Comparison of ENCODE assay signal across 8 mouse cellular contexts in the genomic region with DNA sequence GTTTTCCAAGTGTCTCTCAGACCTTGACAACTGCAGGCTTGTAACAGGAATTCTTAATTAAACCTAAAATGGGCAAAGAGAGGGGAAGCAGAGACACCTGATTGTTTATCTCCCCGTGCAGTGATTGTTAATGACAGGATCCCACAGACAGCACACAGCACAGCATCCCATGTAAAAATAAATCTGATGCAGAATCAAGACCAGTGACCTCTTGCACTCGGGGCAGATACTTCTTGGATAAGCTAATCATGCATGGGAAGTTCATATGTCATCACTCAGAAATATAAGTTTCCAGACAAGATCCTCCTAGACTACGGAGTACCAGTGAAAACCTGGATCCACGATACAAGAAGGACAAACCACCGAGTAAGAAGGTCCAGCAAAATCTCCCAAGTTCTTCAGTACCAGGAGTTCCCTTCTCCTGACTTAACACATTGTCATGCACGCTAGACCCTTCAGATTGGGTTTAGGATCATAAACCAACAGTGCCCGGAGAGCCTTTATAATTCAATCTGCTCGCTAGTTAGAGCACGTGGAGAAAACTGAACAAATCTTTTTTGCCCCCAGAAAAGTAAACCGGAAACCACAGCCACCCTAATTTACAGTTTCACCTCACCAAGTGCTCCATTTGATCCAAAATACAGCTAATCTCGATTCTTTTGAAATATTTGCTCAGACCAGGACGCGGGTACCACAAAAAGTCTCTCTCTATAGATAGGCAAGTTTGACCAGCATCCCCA. TPM values are rescaled to one million over a fixed set of nuclear protein-coding genes. Genes with fewer than 3 reads are reported as not detected.
A peak's percentile ranks its signal among the peaks of the same experiment; 100 is the strongest.
DNase-seq lines count a peak whose midpoint lies in the region; ATAC-seq and TF ChIP-seq lines count a peak whose summit lies in the region.
"Had no signal": no experiment of that assay in that cellular context is flagged by ENCODE, and none has a peak within 500 bp of the region (broad histone marks: within the 10 kb centered on the region; RNA-seq: fewer than 3 reads in every experiment).

No protein-coding gene starts in this region.

- no peak for TF ChIP-seq EP300 in lung, postnatal 0 days (IDR thresholded peaks at IDR 0.05)

- H3K9ac ChIP-seq in lung, postnatal 0 days (replicated peaks; ENCODE audit: low read depth): peak overlapping the region; percentile 48
- H3K9ac ChIP-seq in forebrain, embryonic 15.5 days (replicated peaks): no peak overlapping the region
- peak overlapping the region; percentile 56 for H3K9ac ChIP-seq in limb, embryonic 15.5 days
- peak overlapping the region; percentile 63 for H3K9ac ChIP-seq in stomach, embryonic 16.5 days (ENCODE audit: low read length)

- H3K36me3 ChIP-seq in lung, postnatal 0 days (ENCODE audit: insufficient read depth, low read length): no peaks in the 10 kb centered on the region
- H3K36me3 ChIP-seq in forebrain, embryonic 15.5 days: no peaks in the 10 kb centered on the region
- H3K36me3 ChIP-seq in limb, embryonic 15.5 days: no peaks in the 10 kb centered on the region
- no peaks in the 10 kb centered on the region for H3K36me3 ChIP-seq in stomach, embryonic 16.5 days (ENCODE audit: control insufficient read depth, insufficient read depth, low read length)

- TF ChIP-seq CTCF in lung, postnatal 0 days (IDR thresholded peaks at IDR 0.05): no peak

- peaks cover 6% of the 10 kb centered on the region; the same call in 1 of the 2 replicates for H3K4me1 ChIP-seq in lung, postnatal 0 days (ENCODE audit: insufficient read depth, low read depth, low read length)
- H3K4me1 ChIP-seq in forebrain, embryonic 15.5 days: peaks cover 36% of the 10 kb centered on the region
- H3K4me1 ChIP-seq in limb, embryonic 15.5 days: peaks cover 21% of the 10 kb centered on the region
- peaks cover 7% of the 10 kb centered on the region; the same call in 1 of the 2 replicates for H3K4me1 ChIP-seq in stomach, embryonic 16.5 days (ENCODE audit: control insufficient read depth, insufficient read depth, low read length)

- DNase-seq in lung, postnatal 0 days (ENCODE audit: low spot score): no peak
- no peak for DNase-seq in lung, postnatal 10 days
- DNase-seq in MN1 (ENCODE audit: low spot score): no peak
- DNase-seq in adrenal gland, postnatal 25 days: no peak

- H3K4me3 ChIP-seq in lung, postnatal 0 days (ENCODE audit: low read depth, low read length): peak overlapping the region; percentile 53
- H3K4me3 ChIP-seq in forebrain, embryonic 15.5 days: peak overlapping the region; percentile 54
- H3K4me3 ChIP-seq in limb, embryonic 15.5 days: peak overlapping the region; percentile 55
- H3K4me3 ChIP-seq in stomach, embryonic 16.5 days (replicated peaks; ENCODE audit: low read length): peak overlapping the region; percentile 60

- ATAC-seq in lung, postnatal 0 days: no peak
- no peak for ATAC-seq in forebrain, embryonic 15.5 days (replicated peaks)
- no peak for ATAC-seq in limb, embryonic 15.5 days (ENCODE audit: insufficient number of reproducible peaks, low FRiP score, low TSS enrichment, low read depth)
- ATAC-seq in stomach, embryonic 16.5 days (ENCODE audit: insufficient read depth, low FRiP score): no peak

- peak overlapping the region; percentile 73 for H3K27ac ChIP-seq in lung, postnatal 0 days (ENCODE audit: low read length)
- no peak overlapping the region for H3K27ac ChIP-seq in forebrain, embryonic 15.5 days (replicated peaks)
- peak overlapping the region; percentile 9; the same call in 1 of the 2 replicates for H3K27ac ChIP-seq in limb, embryonic 15.5 days
- no peak overlapping the region for H3K27ac ChIP-seq in stomach, embryonic 16.5 days (ENCODE audit: low read length)
- H3K27ac ChIP-seq: macrophage had no signal

- 11% methylated on average over 13 of the region's 13 CpGs for WGBS in lung, postnatal 0 days
- WGBS in forebrain, embryonic 15.5 days: 3% methylated on average over 13 of the region's 13 CpGs
- WGBS in limb, embryonic 15.5 days: 14% methylated on average over 13 of the region's 13 CpGs
- 9% methylated on average over 13 of the region's 13 CpGs for WGBS in stomach, embryonic 16.5 days

- H3K4me2 ChIP-seq in lung, postnatal 0 days (replicated peaks; ENCODE audit: low read depth, low read length): peak overlapping the region; percentile 80
- peak overlapping the region; percentile 98 for H3K4me2 ChIP-seq in forebrain, embryonic 15.5 days (replicated peaks)
- peak overlapping the region; percentile 89 for H3K4me2 ChIP-seq in limb, embryonic 15.5 days
- H3K4me2 ChIP-seq in stomach, embryonic 16.5 days (ENCODE audit: low read depth, low read length): peak overlapping the region; percentile 79

- 0 out of 2 replicates have a peak, but pooled peaks cover 5% of the 10 kb centered on the region for H3K27me3 ChIP-seq in lung, postnatal 0 days (replicated peaks; ENCODE audit: insufficient read depth, low read length)
- H3K27me3 ChIP-seq in forebrain, embryonic 15.5 days: peaks cover 27% of the 10 kb centered on the region; the same call in 1 of the 2 replicates
- H3K27me3 ChIP-seq in limb, embryonic 15.5 days: peaks cover 27% of the 10 kb centered on the region
- H3K27me3 ChIP-seq in stomach, embryonic 16.5 days (ENCODE audit: control insufficient read depth, insufficient read depth, low read length): peaks cover 9% of the 10 kb centered on the region

- H3K9me3 ChIP-seq in lung, postnatal 0 days (ENCODE audit: low read length): no peaks in the 10 kb centered on the region
- H3K9me3 ChIP-seq in forebrain, embryonic 15.5 days: no peaks in the 10 kb centered on the region
- no peaks in the 10 kb centered on the region for H3K9me3 ChIP-seq in limb, embryonic 15.5 days
- H3K9me3 ChIP-seq in stomach, embryonic 16.5 days (replicated peaks; ENCODE audit: control insufficient read depth, low read length): no peaks in the 10 kb centered on the region

RNA-seq across cellular contexts. Expression of gene Hhip, which starts 1.3 kb away (rescaled TPM):
- polyA plus RNA-seq in lung, postnatal 0 days (2015; fragmentation: Nextera tagmentation; extraction: Ambion mirVana): 46.8 and 48.8 TPM in 2 replicates
- polyA plus RNA-seq in forebrain, embryonic 15.5 days (2015; fragmentation: Nextera tagmentation; extraction: Ambion mirVana): 0.65 and 0.93 TPM in 2 replicates
- 13.2 and 13.6 TPM in 2 replicates for polyA plus RNA-seq in limb, embryonic 15.5 days (2015; fragmentation: Nextera tagmentation; extraction: Ambion mirVana)
- 15.2 and 16.7 TPM in 2 replicates for polyA plus RNA-seq in stomach, embryonic 16.5 days (2015; fragmentation: Nextera tagmentation; extraction: Ambion mirVana)
- 4.6 and 5.1 TPM in 2 replicates for total RNA-seq in adrenal gland, postnatal 25 days (2021)
- polyA plus RNA-seq: macrophage had no signal

Comparison
In these comparisons a context has a peak if more than half of its experiments do, and no peak if none do; other contexts are left out.
1. H3K27ac ChIP-seq: peak in lung, postnatal 0 days (single experiment) and limb, embryonic 15.5 days (single experiment); none in forebrain, embryonic 15.5 days (single experiment) and stomach, embryonic 16.5 days (single experiment).
2. Peak in every context shown above with its lines, with median percentiles within 50 percentile points of each other: H3K4me2 ChIP-seq and H3K4me3 ChIP-seq.